Mouse (Mus musculus): ENCODE measurements around the gene Mpdu1. TPM values are rescaled to one million over a fixed set of nuclear protein-coding genes. Genes with fewer than 3 reads are reported as not detected.
A peak's percentile ranks its signal among the peaks of the same experiment; 100 is the strongest.

The Mpdu1 gene
- polyA plus RNA-seq, 1 experiment, result 30.0 TPM

DNA sequence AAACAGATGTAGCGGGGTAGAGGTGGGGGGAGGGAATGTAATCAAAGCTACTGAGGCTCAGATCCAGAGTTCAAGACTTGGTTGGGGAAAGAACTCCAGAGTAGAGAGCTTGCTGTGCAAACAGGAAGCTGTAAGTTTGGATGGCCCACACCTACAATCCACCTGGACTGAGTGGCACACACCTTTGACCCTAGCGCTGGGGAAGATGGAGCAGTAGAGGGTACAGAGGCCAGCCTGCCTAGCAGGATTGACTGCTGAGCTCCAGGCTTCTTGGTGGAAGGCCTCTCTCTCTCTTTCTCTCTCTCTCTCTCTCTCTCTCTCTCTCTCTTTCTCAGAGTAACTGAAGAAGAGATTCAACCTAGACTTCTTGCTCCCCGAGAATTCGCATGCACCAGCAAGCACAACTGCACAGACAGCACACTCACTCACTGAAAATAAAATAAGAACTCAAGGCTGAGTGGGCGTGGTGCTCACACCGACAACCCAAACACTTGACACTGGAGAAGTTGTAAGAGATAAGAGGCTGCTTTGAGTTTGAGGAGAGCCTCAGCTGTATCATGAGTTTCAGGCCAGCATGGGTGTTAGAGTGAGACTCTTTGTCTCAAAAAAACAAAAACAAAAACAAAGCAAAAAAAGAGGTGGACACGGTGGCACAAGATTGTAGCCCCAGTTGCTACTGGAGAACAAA, 41.9 kb downstream of the Mpdu1 start:
- no peak for TF ChIP-seq GATA1 (IDR thresholded peaks at IDR 0.05; ENCODE audit: low read length)

DNA sequence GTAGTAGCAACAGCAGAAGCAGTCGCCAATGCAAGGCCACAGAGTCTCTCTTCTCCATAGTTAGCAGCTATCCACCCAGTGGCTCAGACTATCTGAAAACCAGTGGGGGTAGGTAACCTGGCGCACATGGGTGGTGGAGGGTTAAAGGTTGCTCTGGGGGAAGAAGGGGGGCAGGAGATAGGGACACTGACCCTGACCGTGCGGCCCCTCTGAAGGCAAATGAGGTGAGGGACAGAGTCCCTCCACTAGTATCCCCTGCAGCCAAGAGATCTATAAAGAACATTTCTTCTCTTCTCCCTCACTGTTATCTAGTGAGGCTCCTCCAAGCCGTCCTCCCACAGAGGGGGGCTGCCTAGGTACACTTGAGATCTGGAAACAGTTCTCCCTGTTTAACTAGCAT, 44.6 kb downstream of the Mpdu1 start, which contains the start of gene Shbg:
TSS of gene Shbg (minus strand) at position 101 of the 400 bp plus-strand sequence.
- no peak for TF ChIP-seq GATA1 (IDR thresholded peaks at IDR 0.05; ENCODE audit: low read length)

DNA sequence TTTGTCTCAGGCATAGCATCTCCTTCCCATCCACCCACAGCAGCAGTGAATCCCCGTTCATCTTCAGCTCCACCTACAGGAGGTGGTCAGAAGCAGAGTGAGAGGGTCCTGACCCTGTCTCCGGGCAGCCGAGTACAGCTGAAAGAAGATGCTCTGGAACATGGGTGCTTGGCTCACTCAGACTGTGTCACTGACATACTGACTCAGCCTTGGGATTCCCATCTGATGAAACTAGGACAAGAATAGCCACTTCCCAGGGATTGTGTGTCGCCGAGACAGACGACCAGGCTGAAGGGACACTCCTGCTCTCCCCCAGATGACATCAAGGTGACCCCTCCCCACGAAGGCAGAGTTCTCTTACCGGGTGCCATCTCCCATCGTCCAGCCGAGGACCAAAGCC, 45.7 kb downstream of the Mpdu1 start:
- TF ChIP-seq GATA1 (IDR thresholded peaks at IDR 0.05; ENCODE audit: low read length), result no peak

- no peak for TF ChIP-seq GATA1 (IDR thresholded peaks at IDR 0.05; ENCODE audit: low read length)
Observed at GRCm38 (mm10) chr11:69613553-69614256, 48.7 kb downstream of the Mpdu1 start.

DNA sequence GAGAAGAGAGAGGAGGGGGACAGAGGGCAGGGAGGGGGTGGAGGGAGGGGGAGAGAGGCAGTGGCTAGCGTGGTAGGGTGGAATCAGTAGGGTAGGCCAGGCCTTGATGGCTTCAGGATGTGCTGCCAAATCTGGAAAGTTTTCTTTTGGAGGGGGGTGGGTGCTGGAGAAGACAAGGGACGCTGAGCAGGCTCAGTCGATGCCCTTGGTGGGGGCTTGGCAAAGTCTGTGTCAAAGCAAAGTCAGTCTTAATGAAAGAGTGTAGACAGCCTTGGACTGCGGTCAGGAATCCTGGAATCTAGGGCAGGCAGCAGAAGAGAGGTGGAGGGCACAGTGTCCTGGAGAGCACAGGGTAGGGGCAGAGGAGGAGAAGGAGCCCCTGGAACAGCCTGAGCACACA, 51.5 kb downstream of the Mpdu1 start:
- no peak for TF ChIP-seq GATA1 (IDR thresholded peaks at IDR 0.05; ENCODE audit: low read length)

DNA sequence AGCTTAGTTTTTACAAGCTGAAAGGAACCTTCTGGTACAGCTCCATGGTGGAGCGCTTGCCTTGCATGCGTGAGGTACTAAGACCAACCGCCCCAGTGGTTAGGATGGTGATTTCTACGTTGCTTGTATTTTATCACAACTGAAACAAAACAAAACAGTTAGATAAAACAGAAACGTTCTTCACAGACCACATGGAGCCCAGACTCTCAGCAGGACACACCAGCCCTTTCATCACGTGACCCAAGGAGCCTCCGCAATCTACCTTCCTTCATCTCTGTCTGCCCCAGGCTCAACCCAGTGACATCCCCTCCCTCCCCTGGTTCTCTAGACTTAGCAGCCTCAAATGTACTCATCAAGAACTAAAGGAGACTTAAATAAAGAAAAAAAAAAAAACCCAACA, 53.0 kb downstream of the Mpdu1 start:
- TF ChIP-seq GATA1 (IDR thresholded peaks at IDR 0.05; ENCODE audit: low read length), result peak; percentile 21

GRCm38 (mm10) chr11:69608525-69608924, 53.9 kb downstream of the Mpdu1 start:
- TF ChIP-seq GATA1 (IDR thresholded peaks at IDR 0.05; ENCODE audit: low read length), result no peak

GRCm38 (mm10) chr11:69606832-69607231, 55.6 kb downstream of the Mpdu1 start:
- TF ChIP-seq GATA1 (IDR thresholded peaks at IDR 0.05; ENCODE audit: low read length), result no peak

Other genes starting within 250 kb of the Mpdu1 start
- gene Kdm6b, start 249.0 kb downstream of the Mpdu1 start, polyA plus RNA-seq (2012), result 59.3 and 72.1 TPM in 2 replicates
- 0.01 and 0.02 TPM in 2 replicates for gene Dnah2, start 113.5 kb downstream of the Mpdu1 start, polyA plus RNA-seq (2012)
- 0.66 and 0.68 TPM in 2 replicates for gene Efnb3, start 102.4 kb downstream of the Mpdu1 start, polyA plus RNA-seq (2012)
- gene Wrap53, start 82.4 kb downstream of the Mpdu1 start, polyA plus RNA-seq (2012), result 11.0 and 23.0 TPM in 2 replicates
- gene Trp53, start 82.3 kb downstream of the Mpdu1 start, polyA plus RNA-seq (2012), result 209 and 211 TPM in 2 replicates
- 69.6 and 87.4 TPM in 2 replicates for gene Atp1b2, start 56.7 kb downstream of the Mpdu1 start, polyA plus RNA-seq (2012)
- gene Shbg, start 44.7 kb downstream of the Mpdu1 start, polyA plus RNA-seq (2012), result not detected in 2 replicates
- not detected in 2 replicates for gene Sat2, start 40.6 kb downstream of the Mpdu1 start, polyA plus RNA-seq (2012)
- 76.6 and 104 TPM in 2 replicates for gene Fxr2, start 29.7 kb downstream of the Mpdu1 start, polyA plus RNA-seq (2012)
- gene Sox15, start 7.3 kb downstream of the Mpdu1 start, polyA plus RNA-seq (2012), result 0.30 and 0.49 TPM in 2 replicates
- 1.1 and 1.2 TPM in 2 replicates for gene Cd68, start 3.5 kb upstream of the Mpdu1 start, polyA plus RNA-seq (2012)
- gene Eif4a1, start 9.8 kb upstream of the Mpdu1 start, polyA plus RNA-seq (2012), result 326 and 403 TPM in 2 replicates
- 117 and 153 TPM in 2 replicates for gene Senp3, start 19.4 kb upstream of the Mpdu1 start, polyA plus RNA-seq (2012)
- not detected in 2 replicates for gene Tnfsf13, start 23.1 kb upstream of the Mpdu1 start, polyA plus RNA-seq (2012)
- gene Tnfsf12, start 33.2 kb upstream of the Mpdu1 start, polyA plus RNA-seq (2012), result not detected in 2 replicates
- gene Tnfsfm13, start 33.5 kb upstream of the Mpdu1 start, polyA plus RNA-seq (2012), result not detected in 2 replicates
- gene Polr2a, start 96.0 kb upstream of the Mpdu1 start, polyA plus RNA-seq (2012), result 65.1 and 65.3 TPM in 2 replicates
- gene Slc35g3, start 99.3 kb upstream of the Mpdu1 start, polyA plus RNA-seq (2012), result not detected in 2 replicates
- 14.5 and 15.2 TPM in 2 replicates for gene Zbtb4, start 103.3 kb upstream of the Mpdu1 start, polyA plus RNA-seq (2012)
- 0.03 and 0.11 TPM in 2 replicates for gene Chrnb1, start 133.3 kb upstream of the Mpdu1 start, polyA plus RNA-seq (2012)
- gene Fgf11, start 139.2 kb upstream of the Mpdu1 start, polyA plus RNA-seq (2012), result 0.39 and 0.53 TPM in 2 replicates
- gene Tmem102, start 143.0 kb upstream of the Mpdu1 start, polyA plus RNA-seq (2012), result not detected in 2 replicates
- not detected in 2 replicates for gene Gm39566, start 152.7 kb upstream of the Mpdu1 start, polyA plus RNA-seq (2012)
- not detected in 2 replicates for gene Spem2, start 155.8 kb upstream of the Mpdu1 start, polyA plus RNA-seq (2012)
- not detected in 2 replicates for gene Spem1, start 159.5 kb upstream of the Mpdu1 start, polyA plus RNA-seq (2012)
- gene Nlgn2, start 175.1 kb upstream of the Mpdu1 start, polyA plus RNA-seq (2012), result 0.99 and 1.1 TPM in 2 replicates
- gene Tmem256, start 175.9 kb upstream of the Mpdu1 start, polyA plus RNA-seq (2012), result 404 and 460 TPM in 2 replicates
- gene Plscr3, start 183.7 kb upstream of the Mpdu1 start, polyA plus RNA-seq (2012), result 43.0 and 56.9 TPM in 2 replicates
- 0.09 and 0.91 TPM in 2 replicates for gene Tnk1, start 196.1 kb upstream of the Mpdu1 start, polyA plus RNA-seq (2012)
- gene Tmem95, start 215.4 kb upstream of the Mpdu1 start, polyA plus RNA-seq (2012), result not detected in 2 replicates
- gene Kctd11, start 218.8 kb upstream of the Mpdu1 start, polyA plus RNA-seq (2012), result 0.27 and 0.39 TPM in 2 replicates
- 107 and 119 TPM in 2 replicates for gene Acap1, start 232.9 kb upstream of the Mpdu1 start, polyA plus RNA-seq (2012)
- 1.0 and 1.5 TPM in 2 replicates for gene 2810408A11Rik, start 238.3 kb upstream of the Mpdu1 start, polyA plus RNA-seq (2012)
- gene Neurl4, start 238.4 kb upstream of the Mpdu1 start, polyA plus RNA-seq (2012), result 83.2 and 85.5 TPM in 2 replicates